Mouse (Mus musculus): ENCODE measurements at regions not wholly inside any gene's neighbourhood (a gene's known extent, or its start where the extent isn't known, plus 50 kb on each side); places are given as distances from the start of the nearest gene placed in this dataset.

GRCm38 (mm10) chr1:76453160-76453710 lies 907.2 kb downstream of the Slc4a3 start:
- no peak overlapping the region for H3K4me3 ChIP-seq (ENCODE audit: low read depth, low read length)
- no peak for TF ChIP-seq CTCF (IDR thresholded peaks at IDR 0.05; ENCODE audit: low read depth)
- no peaks in the 10 kb centered on the region for H3K36me3 ChIP-seq (ENCODE audit: insufficient read depth)
- H3K27ac ChIP-seq (ENCODE audit: low read depth, low read length) = no peak overlapping the region
- H3K4me2 ChIP-seq (ENCODE audit: low read depth) = no peak overlapping the region
- no peaks in the 10 kb centered on the region for H3K9me3 ChIP-seq (ENCODE audit: low read length)
- no peak overlapping the region for H3K9ac ChIP-seq
- 65% methylated on average over 7 of the region's 7 CpGs for WGBS
- no peaks in the 10 kb centered on the region for H3K4me1 ChIP-seq (ENCODE audit: insufficient read depth)
- ATAC-seq (no peak), DNase-seq (no peak)
- H3K27me3 ChIP-seq (ENCODE audit: insufficient read depth, low read length) = no peaks in the 10 kb centered on the region

DNA sequence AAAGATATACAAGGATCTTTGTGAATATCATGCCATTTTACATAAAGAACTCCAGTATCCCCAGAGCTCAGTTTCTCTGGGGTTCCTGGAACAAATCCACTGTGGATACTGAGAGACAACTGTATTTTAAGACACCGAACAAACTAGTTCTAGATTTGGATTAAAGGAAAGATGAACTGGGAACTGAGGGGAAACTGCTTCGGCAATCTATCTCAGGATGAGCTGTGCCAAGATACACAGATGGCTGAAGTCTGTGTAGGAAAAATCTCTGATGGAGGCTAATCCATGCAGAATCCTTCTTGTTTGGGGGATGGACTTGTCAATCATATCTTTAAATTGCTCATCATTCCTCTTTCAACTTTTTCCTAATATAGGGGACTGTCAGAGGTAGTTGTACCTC lies 920.5 kb downstream of the Slc4a3 start:
- no peak overlapping the region for H3K9ac ChIP-seq
- TF ChIP-seq CTCF (IDR thresholded peaks at IDR 0.05; ENCODE audit: low read depth) = no peak
- no peak overlapping the region for H3K27ac ChIP-seq (ENCODE audit: low read depth, low read length)
- H3K36me3 ChIP-seq (ENCODE audit: insufficient read depth) = no peaks in the 10 kb centered on the region
- H3K27me3 ChIP-seq (ENCODE audit: insufficient read depth, low read length) = no peaks in the 10 kb centered on the region
- no peak overlapping the region for H3K4me3 ChIP-seq (ENCODE audit: low read depth, low read length)
- H3K4me2 ChIP-seq (ENCODE audit: low read depth) = no peak overlapping the region
- WGBS = 58% methylated on average over 2 of the region's 2 CpGs
- no peaks in the 10 kb centered on the region for H3K9me3 ChIP-seq (ENCODE audit: low read length)
- ATAC-seq (no peak), DNase-seq (peak; percentile 51)
- H3K4me1 ChIP-seq (ENCODE audit: insufficient read depth) = no peaks in the 10 kb centered on the region

GRCm38 (mm10) chr1:76484193-76484592 lies 938.1 kb downstream of the Slc4a3 start:
- no peak overlapping the region for H3K4me3 ChIP-seq (ENCODE audit: low read depth, low read length)
- H3K27ac ChIP-seq (ENCODE audit: low read depth, low read length) = no peak overlapping the region
- no peak for TF ChIP-seq CTCF (IDR thresholded peaks at IDR 0.05; ENCODE audit: low read depth)
- H3K4me1 ChIP-seq (ENCODE audit: insufficient read depth) = no peaks in the 10 kb centered on the region
- H3K9me3 ChIP-seq (ENCODE audit: low read length) = no peaks in the 10 kb centered on the region
- no peak for ATAC-seq
- no peaks in the 10 kb centered on the region for H3K36me3 ChIP-seq (ENCODE audit: insufficient read depth)
- 68% methylated on average over 4 of the region's 4 CpGs for WGBS
- no peak overlapping the region for H3K9ac ChIP-seq
- DNase-seq = peak; percentile 57
- H3K27me3 ChIP-seq (ENCODE audit: insufficient read depth, low read length) = no peaks in the 10 kb centered on the region
- no peak overlapping the region for H3K4me2 ChIP-seq (ENCODE audit: low read depth)

GRCm38 (mm10) chr1:76487481-76487880 lies 941.4 kb downstream of the Slc4a3 start:
- H3K9me3 ChIP-seq (ENCODE audit: low read length) = no peaks in the 10 kb centered on the region
- H3K27me3 ChIP-seq (ENCODE audit: insufficient read depth, low read length) = no peaks in the 10 kb centered on the region
- no peak for DNase-seq
- no peak overlapping the region for H3K27ac ChIP-seq (ENCODE audit: low read depth, low read length)
- H3K4me3 ChIP-seq (ENCODE audit: low read depth, low read length) = no peak overlapping the region
- no peak for ATAC-seq
- WGBS = 92% methylated on average over 4 of the region's 4 CpGs
- no peak for TF ChIP-seq CTCF (IDR thresholded peaks at IDR 0.05; ENCODE audit: low read depth)
- H3K9ac ChIP-seq = no peak overlapping the region
- no peaks in the 10 kb centered on the region for H3K36me3 ChIP-seq (ENCODE audit: insufficient read depth)
- peaks cover 18% of the 10 kb centered on the region for H3K4me1 ChIP-seq (ENCODE audit: insufficient read depth)
- no peak overlapping the region for H3K4me2 ChIP-seq (ENCODE audit: low read depth)

- H3K4me3 ChIP-seq (ENCODE audit: low read depth, low read length) = no peak overlapping the region
- no peak for TF ChIP-seq CTCF (IDR thresholded peaks at IDR 0.05; ENCODE audit: low read depth)
- H3K9ac ChIP-seq = no peak overlapping the region
- DNase-seq = peak; percentile 50
- H3K9me3 ChIP-seq (ENCODE audit: low read length) = no peaks in the 10 kb centered on the region
- no peaks in the 10 kb centered on the region for H3K27me3 ChIP-seq (ENCODE audit: insufficient read depth, low read length)
- WGBS = 8% methylated on average over 12 of the region's 12 CpGs
- peak overlapping the region; percentile 42 for H3K27ac ChIP-seq (ENCODE audit: low read depth, low read length)
- no peaks in the 10 kb centered on the region for H3K36me3 ChIP-seq (ENCODE audit: insufficient read depth)
- peaks cover 18% of the 10 kb centered on the region for H3K4me1 ChIP-seq (ENCODE audit: insufficient read depth)
- no peak overlapping the region for H3K4me2 ChIP-seq (ENCODE audit: low read depth)
- peak; percentile 47 for ATAC-seq
Measured at GRCm38 (mm10) chr1:76489681-76490492, 943.8 kb downstream of the Slc4a3 start.

- ATAC-seq (peak; percentile 76), DNase-seq (peak; percentile 79)
- WGBS = 10% methylated on average over 7 of the region's 7 CpGs
- TF ChIP-seq CTCF (IDR thresholded peaks at IDR 0.05; ENCODE audit: low read depth) = no peak
- peak overlapping the region; percentile 32 for H3K4me2 ChIP-seq (ENCODE audit: low read depth)
- peaks cover 18% of the 10 kb centered on the region for H3K4me1 ChIP-seq (ENCODE audit: insufficient read depth)
- peak overlapping the region; percentile 75 for H3K27ac ChIP-seq (ENCODE audit: low read depth, low read length)
- no peaks in the 10 kb centered on the region for H3K27me3 ChIP-seq (ENCODE audit: insufficient read depth, low read length)
- H3K9ac ChIP-seq = peak overlapping the region; percentile 32; the same call in 1 of the 2 replicates
- no peaks in the 10 kb centered on the region for H3K36me3 ChIP-seq (ENCODE audit: insufficient read depth)
- no peaks in the 10 kb centered on the region for H3K9me3 ChIP-seq (ENCODE audit: low read length)
- 0 out of 2 replicates have a peak overlapping the region, but pooled peaks have one; percentile 4 for H3K4me3 ChIP-seq (ENCODE audit: low read depth, low read length)
Measured at GRCm38 (mm10) chr1:76490719-76491118, 944.7 kb downstream of the Slc4a3 start.

- 0 out of 2 replicates have a peak overlapping the region, but pooled peaks have one; percentile 4 for H3K4me3 ChIP-seq (ENCODE audit: low read depth, low read length)
- peak; percentile 64 for DNase-seq
- 11% methylated on average over 4 of the region's 4 CpGs for WGBS
Measured at GRCm38 (mm10) chr1:76491187-76491586, 945.1 kb downstream of the Slc4a3 start.

More at GRCm38 (mm10) chr1:76491187-76491586, 945.1 kb downstream of the Slc4a3 start:
- Histone ChIP-seq H3K36me3 (ENCODE audit: insufficient read depth) (no peaks in the 10 kb centered on the region), H3K9ac (peak overlapping the region; percentile 32; the same call in 1 of the 2 replicates), H3K4me2 (ENCODE audit: low read depth) (peak overlapping the region; percentile 32), H3K27me3 (ENCODE audit: insufficient read depth, low read length) (no peaks in the 10 kb centered on the region), H3K9me3 (ENCODE audit: low read length) (no peaks in the 10 kb centered on the region), H3K27ac (ENCODE audit: low read depth, low read length) (peak overlapping the region; percentile 75), H3K4me1 (ENCODE audit: insufficient read depth) (peaks cover 18% of the 10 kb centered on the region)
- TF ChIP-seq CTCF (IDR thresholded peaks at IDR 0.05; ENCODE audit: low read depth) = no peak
- peak; percentile 70 for ATAC-seq

Measured in forebrain, postnatal 0 days (tissue).